Mouse (Mus musculus) thymus, adult 2 months (tissue): ENCODE results near the gene Vps13c.

Experiments used
- CTCF ChIP-seq: fragments of 200-500 bp; IDR thresholded peaks from 2 replicates; pipeline ENCODE4 v1.5.1; 2012; ENCODE audit warnings: mild to moderate bottlenecking, control low read depth, low read length, moderate library complexity, borderline replicate concordance; ENCODE audit not compliant: control insufficient read depth, poor library complexity, insufficient read depth; ENCODE audit errors: extremely low read depth
- POLR2A ChIP-seq: fragments of 200-500 bp; IDR thresholded peaks from 2 replicates; pipeline ENCODE4 v1.6.1; 2012; ENCODE audit warnings: mild to moderate bottlenecking, low read length, control low read depth, moderate library complexity; ENCODE audit not compliant: control insufficient read depth, poor library complexity, insufficient read depth; ENCODE audit errors: extremely low read depth

GRCm38 (mm10) chr9:67864011-67864410, 23.8 kb downstream of the Vps13c start:
- no peak for TF ChIP-seq POLR2A
- TF ChIP-seq CTCF = no peak
